Mouse (Mus musculus) liver, embryonic 15.5 days (tissue): ENCODE measurements around the gene Plxdc2. TPM values are rescaled to one million over a fixed set of nuclear protein-coding genes. Genes with fewer than 3 reads are reported as not detected.
"Not testable (repeated sequence)": the region's sequence is repeated elsewhere in the genome, so short reads cannot be mapped to it uniquely, and the experiment has no call there.

Source experiments
- ATAC-seq: fragments of 200-750 bp; cut with Nextera tagmentation; 2 replicates; pipeline ENCODE4 v1.8.0; 2017; ENCODE audit warnings: moderate number of reproducible peaks, mild to moderate bottlenecking, moderate library complexity; ENCODE audit not compliant: insufficient read depth
- H3K27ac ChIP-seq: fragments of 300-500 bp; sonication (generic); replicated peaks from 2 replicates; pipeline ENCODE4 v1.5.1; 2015; ENCODE audit warnings: mild to moderate bottlenecking, inconsistent platforms
- H3K27me3 ChIP-seq: fragments of 300-500 bp; sonication (generic); 2 replicates; pipeline ENCODE4 v1.6.1; 2015; ENCODE audit warnings: mild to moderate bottlenecking, inconsistent platforms
- H3K36me3 ChIP-seq: fragments of 300-500 bp; sonication (generic); replicated peaks from 2 replicates; pipeline ENCODE4 v1.6.1; 2015; ENCODE audit warnings: moderate library complexity, mild to moderate bottlenecking, inconsistent platforms
- H3K4me1 ChIP-seq: fragments of 300-500 bp; sonication (generic); replicated peaks from 2 replicates; pipeline ENCODE4 v1.6.1; 2015; ENCODE audit warnings: inconsistent platforms
- H3K4me2 ChIP-seq: fragments of 300-500 bp; sonication (generic); 2 replicates; pipeline ENCODE4 v1.6.1; 2015; ENCODE audit warnings: moderate library complexity, mild to moderate bottlenecking, inconsistent platforms
- H3K4me3 ChIP-seq: fragments of 300-500 bp; sonication (generic); replicated peaks from 2 replicates; pipeline ENCODE4 v1.5.1; 2015; ENCODE audit warnings: mild to moderate bottlenecking, inconsistent platforms
- H3K9ac ChIP-seq: fragments of 300-500 bp; sonication (generic); 2 replicates; pipeline ENCODE4 v1.6.1; 2015; ENCODE audit warnings: moderate library complexity, mild to moderate bottlenecking, inconsistent platforms
- H3K9me3 ChIP-seq: fragments of 300-500 bp; sonication (generic); replicated peaks from 2 replicates; pipeline ENCODE4 v1.6.1; 2016; ENCODE audit warnings: inconsistent platforms
- WGBS: fragments of 180-500 bp; shearing (Covaris S2); methylation state at CpG from one replicate; pipeline ENCODE4 v1.1.7; 2015; ENCODE audit warnings: mixed read lengths; ENCODE audit not compliant: insufficient replicate concordance; 5-methylcytosine and 5-hydroxymethylcytosine counted together
- polyA plus RNA-seq: library from polyadenylated mRNA; unstranded; fragments of >200 nt; fragmentation: Nextera tagmentation; extraction: Ambion mirVana; gene quantifications from 2 replicates; pipeline ENCODE4 v1.2.1, GENCODE M21; 2015

Gene Plxdc2
- polyA plus RNA-seq, 1 experiment from 2014 or later = 1.5 TPM

DNA sequence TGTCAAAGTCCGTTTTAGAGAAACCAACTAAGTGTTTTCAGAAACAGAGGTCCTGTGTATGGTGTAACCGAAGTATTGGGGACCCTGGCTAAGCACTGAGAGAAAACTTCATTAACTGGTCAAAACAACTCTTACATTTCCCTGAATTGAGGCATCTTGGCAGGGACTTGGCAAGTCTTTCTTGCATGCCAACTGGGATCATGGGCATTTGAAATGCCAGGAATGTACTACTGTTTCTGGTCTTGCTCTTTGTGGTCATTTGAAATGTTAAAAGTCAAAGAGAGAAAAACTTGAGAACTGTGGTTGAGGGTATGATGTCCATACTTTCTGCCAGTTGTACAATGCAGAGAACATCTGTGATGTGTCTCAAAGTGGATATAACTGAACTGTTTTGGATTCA, 403.7 kb downstream of the Plxdc2 start:
- WGBS = 76% methylated on average over 2 of the region's 2 CpGs
- no peaks in the 10 kb centered on the region for H3K4me1 ChIP-seq
- no peak for ATAC-seq

GRCm38 (mm10) chr2:16769149-16769548, 413.0 kb downstream of the Plxdc2 start:
- H3K27ac ChIP-seq, H3K4me3 ChIP-seq, ATAC-seq, H3K27me3 ChIP-seq, H3K36me3 ChIP-seq, H3K4me2 ChIP-seq, H3K4me1 ChIP-seq, H3K9me3 ChIP-seq, H3K9ac ChIP-seq: not testable (repeated sequence)
- WGBS = 75% methylated on average over 6 of the region's 7 CpGs

More for the DNA sequence above, 403.7 kb downstream of the Plxdc2 start:
- Histone ChIP-seq H3K4me2 (no peak overlapping the region), H3K27me3 (no peaks in the 10 kb centered on the region), H3K9me3 (no peaks in the 10 kb centered on the region), H3K36me3 (no peaks in the 10 kb centered on the region), H3K4me3 (no peak overlapping the region), H3K27ac (no peak overlapping the region), H3K9ac (no peak overlapping the region)

DNA sequence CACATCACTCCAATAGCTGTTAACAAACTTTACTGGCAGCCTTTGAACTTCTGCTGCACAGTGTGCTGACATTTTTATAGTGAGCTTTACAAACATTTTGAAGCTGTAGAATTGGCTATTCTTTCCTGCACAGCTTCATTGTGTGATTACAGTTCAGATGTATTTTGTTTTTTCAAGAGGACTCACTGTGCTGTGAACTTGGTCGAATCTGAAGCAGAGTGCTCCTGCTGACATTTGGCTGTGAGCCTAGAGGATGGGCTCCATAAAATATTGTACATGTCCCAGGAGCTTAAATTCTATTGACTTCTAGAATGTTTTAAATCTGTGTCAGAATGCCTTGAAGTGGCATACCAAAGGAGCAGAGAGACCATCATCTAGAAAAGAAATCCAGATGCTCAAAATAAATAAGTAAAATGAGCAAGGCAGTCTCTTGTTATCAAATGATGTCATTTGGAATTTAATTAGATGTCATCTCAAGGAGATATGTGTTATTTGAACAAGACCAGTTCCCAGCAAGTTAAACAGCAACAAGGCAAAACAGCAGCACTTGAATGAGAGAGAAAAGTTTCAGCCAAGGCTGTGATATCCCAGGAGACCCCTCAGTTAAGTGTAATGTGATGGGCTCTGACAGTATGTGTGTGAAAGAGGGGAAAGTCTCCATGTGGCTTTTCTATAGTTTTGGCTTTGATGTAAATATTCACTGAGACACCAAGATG, 417.5 kb downstream of the Plxdc2 start:
- Histone ChIP-seq H3K9ac (no peak overlapping the region), H3K27me3 (no peaks in the 10 kb centered on the region)
- ATAC-seq = no peak

GRCm38 (mm10) chr2:16774114-16774433, 418.0 kb downstream of the Plxdc2 start:
- Histone ChIP-seq H3K36me3 (no peaks in the 10 kb centered on the region), H3K9ac (no peak overlapping the region), H3K4me1 (no peaks in the 10 kb centered on the region), H3K9me3 (no peaks in the 10 kb centered on the region), H3K4me2 (no peak overlapping the region), H3K4me3 (no peak overlapping the region), H3K27me3 (no peaks in the 10 kb centered on the region), H3K27ac (no peak overlapping the region)
- no peak for ATAC-seq
- 45% methylated on average over 3 of the region's 3 CpGs for WGBS

More for the DNA sequence above, 417.5 kb downstream of the Plxdc2 start:
- H3K4me2 ChIP-seq = no peak overlapping the region
- no peaks in the 10 kb centered on the region for H3K9me3 ChIP-seq
- WGBS = 27% methylated on average over 1 of the region's 1 CpGs
- no peaks in the 10 kb centered on the region for H3K4me1 ChIP-seq
- no peak overlapping the region for H3K4me3 ChIP-seq
- no peaks in the 10 kb centered on the region for H3K36me3 ChIP-seq
- H3K27ac ChIP-seq = no peak overlapping the region

DNA sequence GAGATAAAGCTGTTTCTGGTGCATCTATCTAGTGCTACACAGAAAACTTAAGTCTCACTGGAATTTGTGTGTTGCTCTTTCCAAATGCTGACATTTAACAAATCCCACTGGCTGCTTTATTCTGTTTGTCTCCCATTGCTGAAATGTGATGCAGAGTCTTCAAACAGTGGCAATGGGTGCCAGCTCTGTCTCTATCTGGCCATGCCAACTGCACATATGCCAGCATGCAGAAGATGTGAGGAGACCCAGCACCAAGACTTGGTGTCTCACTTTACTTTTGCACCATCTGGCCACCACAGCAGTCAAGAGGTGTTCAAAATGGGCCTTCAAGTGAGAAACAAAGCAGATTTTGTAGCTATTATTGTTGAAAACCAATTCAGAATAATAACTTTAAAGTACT, 439.2 kb downstream of the Plxdc2 start:
- no peaks in the 10 kb centered on the region for H3K36me3 ChIP-seq
- H3K4me2 ChIP-seq = no peak overlapping the region
- ATAC-seq = no peak
- no peak overlapping the region for H3K9ac ChIP-seq
- H3K27me3 ChIP-seq = no peaks in the 10 kb centered on the region
- H3K27ac ChIP-seq = no peak overlapping the region
- no peaks in the 10 kb centered on the region for H3K4me1 ChIP-seq
- H3K4me3 ChIP-seq = no peak overlapping the region
- no peaks in the 10 kb centered on the region for H3K9me3 ChIP-seq
